ENCODE assay signal across 11 mouse cellular contexts in genomic region chr6:128836955-128837334, GRCm38 (mm10). TPM values are rescaled to one million over a fixed set of nuclear protein-coding genes. Genes with fewer than 3 reads are reported as not detected.
A peak's percentile ranks its signal among the peaks of the same experiment; 100 is the strongest.
DNase-seq lines count a peak whose midpoint lies in the region; ATAC-seq and TF ChIP-seq lines count a peak whose summit lies in the region.
"Had no signal": no experiment of that assay in that cellular context is flagged by ENCODE, and none has a peak within 500 bp of the region (broad histone marks: within the 10 kb centered on the region; RNA-seq: fewer than 3 reads in every experiment).

No protein-coding gene starts in this region.

- TF ChIP-seq EP300 in stomach, postnatal 0 days (optimal IDR thresholded peaks at IDR 0.05), result no peak

- no peak for DNase-seq in gastrocnemius, adult 2 months
- DNase-seq in gastrocnemius, adult 18-20 months (ENCODE audit: low spot score), result no peak
- no peak for DNase-seq in stomach, postnatal 0 days (ENCODE audit: low spot score)
- DNase-seq in retina, postnatal 1 day, result peak; percentile 34
- DNase-seq in urinary bladder, adult 2 months (ENCODE audit: low spot score), result no peak
- no peak for DNase-seq in spleen, postnatal 36 days (ENCODE audit: low spot score in 2 of 2)
- DNase-seq: adrenal gland, postnatal 10 days had no signal

- intact Hi-C loops in gastrocnemius, adult 2 months (cut with DNase I), result no loop called here

- 86% methylated on average over 6 of the region's 6 CpGs for WGBS in stomach, embryonic 14.5 days
- WGBS in stomach, postnatal 0 days, result 88% methylated on average over 6 of the region's 6 CpGs
- WGBS in limb, embryonic 12.5 days, result 87% methylated on average over 6 of the region's 6 CpGs

- no peak for ATAC-seq in stomach, embryonic 14.5 days (ENCODE audit: insufficient number of reproducible peaks, insufficient read depth, low FRiP score, low read depth)
- ATAC-seq in stomach, postnatal 0 days (ENCODE audit: low FRiP score, low TSS enrichment), result no peak
- no peak for ATAC-seq in limb, embryonic 12.5 days (ENCODE audit: insufficient number of reproducible peaks, insufficient read depth, low FRiP score, low TSS enrichment, low read depth)

- peak overlapping the region; percentile 98; the same call in 1 of the 2 replicates for H3K27ac ChIP-seq in gastrocnemius, adult 2 months
- peak overlapping the region; percentile 97; the same call in 1 of the 2 replicates for H3K27ac ChIP-seq in stomach, embryonic 14.5 days (ENCODE audit: low read length)
- H3K27ac ChIP-seq in stomach, postnatal 0 days (replicated peaks), result no peak overlapping the region
- peak overlapping the region; percentile 93; the same call in 1 of the 2 replicates for H3K27ac ChIP-seq in limb, embryonic 12.5 days

- no peak overlapping the region for H3K9ac ChIP-seq in stomach, embryonic 14.5 days (replicated peaks; ENCODE audit: low read depth, low read length)
- H3K9ac ChIP-seq in stomach, postnatal 0 days (ENCODE audit: low read length), result no peak overlapping the region
- no peak overlapping the region for H3K9ac ChIP-seq in limb, embryonic 12.5 days (replicated peaks)

- H3K36me3 ChIP-seq in stomach, embryonic 14.5 days (ENCODE audit: control insufficient read depth, insufficient read depth, low read length), result no peaks in the 10 kb centered on the region
- no peaks in the 10 kb centered on the region for H3K36me3 ChIP-seq in stomach, postnatal 0 days (ENCODE audit: control insufficient read depth, insufficient read depth, low read length)
- no peaks in the 10 kb centered on the region for H3K36me3 ChIP-seq in limb, embryonic 12.5 days

- no peak for TF ChIP-seq CTCF in gastrocnemius, adult 2 months (IDR thresholded peaks at IDR 0.05)
- no peak for TF ChIP-seq CTCF in stomach, postnatal 0 days (IDR thresholded peaks at IDR 0.05; ENCODE audit: low read depth)

- H3K4me3 ChIP-seq in gastrocnemius, adult 2 months, result peak overlapping the region; percentile 99
- H3K4me3 ChIP-seq in stomach, embryonic 14.5 days (ENCODE audit: low read depth, low read length), result peak overlapping the region; percentile 67; the same call in 1 of the 2 replicates
- no peak overlapping the region for H3K4me3 ChIP-seq in stomach, postnatal 0 days (ENCODE audit: low read depth, low read length)
- H3K4me3 ChIP-seq in limb, embryonic 12.5 days (replicated peaks), result peak overlapping the region; percentile 62

- H3K27me3 ChIP-seq in stomach, embryonic 14.5 days (ENCODE audit: control insufficient read depth, insufficient read depth, low read length), result no peaks in the 10 kb centered on the region
- no peaks in the 10 kb centered on the region for H3K27me3 ChIP-seq in stomach, postnatal 0 days (ENCODE audit: control insufficient read depth, insufficient read depth, low read length)
- no peaks in the 10 kb centered on the region for H3K27me3 ChIP-seq in limb, embryonic 12.5 days

- H3K4me2 ChIP-seq in stomach, embryonic 14.5 days (replicated peaks; ENCODE audit: low read depth, low read length), result peak overlapping the region; percentile 46
- no peak overlapping the region for H3K4me2 ChIP-seq in stomach, postnatal 0 days (replicated peaks; ENCODE audit: low read depth)
- peak overlapping the region; percentile 54; the same call in 1 of the 2 replicates for H3K4me2 ChIP-seq in limb, embryonic 12.5 days

- no peaks in the 10 kb centered on the region; the same call in 1 of the 2 replicates for H3K4me1 ChIP-seq in stomach, embryonic 14.5 days (ENCODE audit: control insufficient read depth, insufficient read depth, low read length)
- H3K4me1 ChIP-seq in stomach, postnatal 0 days (replicated peaks; ENCODE audit: control insufficient read depth, insufficient read depth), result no peaks in the 10 kb centered on the region
- H3K4me1 ChIP-seq in limb, embryonic 12.5 days (replicated peaks), result peaks cover 12% of the 10 kb centered on the region

- H3K9me3 ChIP-seq in stomach, embryonic 14.5 days (ENCODE audit: control insufficient read depth, low read depth, low read length), result no peaks in the 10 kb centered on the region
- no peaks in the 10 kb centered on the region for H3K9me3 ChIP-seq in stomach, postnatal 0 days (ENCODE audit: control insufficient read depth, low read length)
- no peaks in the 10 kb centered on the region for H3K9me3 ChIP-seq in limb, embryonic 12.5 days

RNA-seq across cellular contexts. Expression of gene Klrb1b, which starts 10.8 kb away (rescaled TPM):
- not detected for total RNA-seq in gastrocnemius, adult 2 months (2021)
- total RNA-seq in gastrocnemius, adult 18-20 months (2021), result not detected
- 0.29 and 0.34 TPM in 2 replicates for polyA plus RNA-seq in stomach, embryonic 14.5 days (2014; fragmentation: Nextera tagmentation; extraction: Ambion mirVana)
- 0.16 and 0.19 TPM in 2 replicates for polyA plus RNA-seq in stomach, postnatal 0 days (2015; fragmentation: Nextera tagmentation; extraction: Ambion mirVana)
- polyA plus RNA-seq in limb, embryonic 12.5 days (2016; fragmentation: Nextera tagmentation; extraction: Ambion mirVana), result not detected in 2 replicates
- 0.92 and 0.93 TPM in 2 replicates for polyA plus RNA-seq in urinary bladder, adult 2 months (2012; rRNA removed)
- total RNA-seq: left cerebral cortex, adult 18-20 months had no signal
- polyA plus RNA-seq: embryonic facial prominence, embryonic 11.5 days had no signal

RNA-seq across cellular contexts. Expression of gene Gm44511, which starts 10.8 kb away (rescaled TPM):
- total RNA-seq in gastrocnemius, adult 2 months (2021), result not detected
- not detected for total RNA-seq in gastrocnemius, adult 18-20 months (2021)
- not detected in 2 replicates for polyA plus RNA-seq in stomach, embryonic 14.5 days (2014; fragmentation: Nextera tagmentation; extraction: Ambion mirVana)
- not detected in 2 replicates for polyA plus RNA-seq in stomach, postnatal 0 days (2015; fragmentation: Nextera tagmentation; extraction: Ambion mirVana)
- not detected in 2 replicates for polyA plus RNA-seq in limb, embryonic 12.5 days (2016; fragmentation: Nextera tagmentation; extraction: Ambion mirVana)
- 0.23 and 0.43 TPM in 2 replicates for polyA plus RNA-seq in urinary bladder, adult 2 months (2012; rRNA removed)
- total RNA-seq: adrenal gland, postnatal 10 days; left cerebral cortex, adult 18-20 months had no signal
- polyA plus RNA-seq: embryonic facial prominence, embryonic 11.5 days had no signal

RNA-seq across cellular contexts. Expression of gene Klrb1c, which starts 47.9 kb away (rescaled TPM):
- not detected for total RNA-seq in gastrocnemius, adult 2 months (2021)
- total RNA-seq in gastrocnemius, adult 18-20 months (2021), result not detected
- not detected in 2 replicates for polyA plus RNA-seq in stomach, embryonic 14.5 days (2014; fragmentation: Nextera tagmentation; extraction: Ambion mirVana)
- 0.07 and 0.18 TPM in 2 replicates for polyA plus RNA-seq in stomach, postnatal 0 days (2015; fragmentation: Nextera tagmentation; extraction: Ambion mirVana)
- not detected in 2 replicates for polyA plus RNA-seq in limb, embryonic 12.5 days (2016; fragmentation: Nextera tagmentation; extraction: Ambion mirVana)
- 1.1 TPM in 2 replicates for polyA plus RNA-seq in urinary bladder, adult 2 months (2012; rRNA removed)
- total RNA-seq: left cerebral cortex, adult 18-20 months had no signal
- polyA plus RNA-seq: embryonic facial prominence, embryonic 11.5 days had no signal

RNA-seq across cellular contexts. Expression of gene Clec2i, which starts 50.4 kb away (rescaled TPM):
- not detected for total RNA-seq in gastrocnemius, adult 2 months (2021)
- total RNA-seq in gastrocnemius, adult 18-20 months (2021), result not detected
- polyA plus RNA-seq in stomach, embryonic 14.5 days (2014; fragmentation: Nextera tagmentation; extraction: Ambion mirVana), result not detected in 2 replicates
- polyA plus RNA-seq in stomach, postnatal 0 days (2015; fragmentation: Nextera tagmentation; extraction: Ambion mirVana), result 0.06 and 0.17 TPM in 2 replicates
- polyA plus RNA-seq in limb, embryonic 12.5 days (2016; fragmentation: Nextera tagmentation; extraction: Ambion mirVana), result not detected in 2 replicates
- polyA plus RNA-seq in urinary bladder, adult 2 months (2012; rRNA removed), result 0.86 and 1.0 TPM in 2 replicates
- total RNA-seq: left cerebral cortex, adult 18-20 months had no signal
- polyA plus RNA-seq: embryonic facial prominence, embryonic 11.5 days had no signal

RNA-seq across cellular contexts. Expression of gene BC035044, which starts 54.0 kb away (rescaled TPM):
- not detected for total RNA-seq in gastrocnemius, adult 2 months (2021)
- total RNA-seq in gastrocnemius, adult 18-20 months (2021), result not detected
- 1.5 and 1.9 TPM in 2 replicates for polyA plus RNA-seq in stomach, embryonic 14.5 days (2014; fragmentation: Nextera tagmentation; extraction: Ambion mirVana)
- 0.59 and 0.68 TPM in 2 replicates for polyA plus RNA-seq in stomach, postnatal 0 days (2015; fragmentation: Nextera tagmentation; extraction: Ambion mirVana)
- 0.51 and 0.70 TPM in 2 replicates for polyA plus RNA-seq in limb, embryonic 12.5 days (2016; fragmentation: Nextera tagmentation; extraction: Ambion mirVana)
- 3.2 and 3.4 TPM in 2 replicates for polyA plus RNA-seq in urinary bladder, adult 2 months (2012; rRNA removed)
